Mouse (Mus musculus) lung, postnatal 4 days (tissue): ENCODE measurements around the gene Cidec.

Source experiments
- DNase-seq, 2 experiments: peaks; one replicate each; pipeline ENCODE4 v3.0.0; 2021

Cidec gene

DNA sequence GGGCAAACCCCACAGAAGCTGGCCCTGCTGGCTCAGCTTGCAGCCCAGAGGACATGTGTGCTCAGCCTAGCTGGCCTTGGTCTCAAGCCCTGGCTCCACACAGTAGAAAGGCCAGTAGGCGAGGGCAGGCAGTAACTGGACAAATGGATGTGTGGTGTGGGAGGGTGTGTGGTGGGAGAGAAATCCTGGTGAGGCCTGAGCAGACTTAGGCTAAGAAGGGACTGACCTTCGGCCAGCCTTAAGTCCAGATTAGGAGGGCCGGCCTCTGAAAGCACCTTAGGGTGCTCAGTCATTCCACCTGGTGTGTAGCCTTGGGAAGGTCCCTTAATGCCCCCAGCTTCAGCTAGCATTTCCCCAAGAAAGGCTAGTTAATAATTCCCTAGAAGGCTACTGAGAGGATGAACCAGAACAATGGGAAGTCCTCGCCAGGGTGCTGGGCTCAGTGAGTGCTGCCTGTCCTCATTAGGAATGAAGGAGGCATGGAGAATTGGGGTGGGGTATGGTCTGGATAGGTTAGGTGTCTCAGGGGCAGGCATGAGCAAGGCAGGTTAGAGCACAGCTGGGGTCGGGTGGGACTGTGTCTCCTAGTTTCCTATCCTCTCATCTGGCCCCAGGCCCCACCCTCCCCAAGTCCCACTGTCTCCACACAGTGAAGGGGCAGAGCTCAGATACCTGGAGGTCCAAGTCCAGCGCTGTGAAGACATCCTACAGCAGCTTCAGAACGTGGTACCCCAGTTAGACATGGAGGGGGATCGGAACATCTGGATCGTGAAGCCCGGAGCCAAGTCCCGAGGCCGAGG lies 30.7 kb downstream of the Cidec start:
- DNase-seq: no peak

DNA sequence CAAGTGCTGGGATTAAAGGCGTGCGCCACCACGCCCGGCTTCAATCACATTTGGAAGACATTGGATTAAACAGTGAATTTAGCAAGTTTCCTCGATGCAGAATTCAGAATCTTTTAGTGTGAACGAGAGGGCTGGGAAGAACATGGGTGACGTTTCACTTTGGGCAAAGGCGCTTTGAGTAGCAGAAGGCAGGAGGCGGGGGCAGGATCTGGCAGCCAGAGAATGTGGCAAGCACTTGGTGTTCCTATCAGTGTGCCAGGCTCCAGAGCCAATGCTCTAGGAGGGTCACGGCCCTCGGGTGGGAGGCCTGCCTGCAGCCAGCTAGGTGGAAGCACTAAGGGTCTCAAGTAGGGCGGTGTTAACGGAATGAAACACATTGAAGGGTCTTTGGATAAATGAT lies 33.5 kb downstream of the Cidec start:
- DNase-seq: no peak

DNA sequence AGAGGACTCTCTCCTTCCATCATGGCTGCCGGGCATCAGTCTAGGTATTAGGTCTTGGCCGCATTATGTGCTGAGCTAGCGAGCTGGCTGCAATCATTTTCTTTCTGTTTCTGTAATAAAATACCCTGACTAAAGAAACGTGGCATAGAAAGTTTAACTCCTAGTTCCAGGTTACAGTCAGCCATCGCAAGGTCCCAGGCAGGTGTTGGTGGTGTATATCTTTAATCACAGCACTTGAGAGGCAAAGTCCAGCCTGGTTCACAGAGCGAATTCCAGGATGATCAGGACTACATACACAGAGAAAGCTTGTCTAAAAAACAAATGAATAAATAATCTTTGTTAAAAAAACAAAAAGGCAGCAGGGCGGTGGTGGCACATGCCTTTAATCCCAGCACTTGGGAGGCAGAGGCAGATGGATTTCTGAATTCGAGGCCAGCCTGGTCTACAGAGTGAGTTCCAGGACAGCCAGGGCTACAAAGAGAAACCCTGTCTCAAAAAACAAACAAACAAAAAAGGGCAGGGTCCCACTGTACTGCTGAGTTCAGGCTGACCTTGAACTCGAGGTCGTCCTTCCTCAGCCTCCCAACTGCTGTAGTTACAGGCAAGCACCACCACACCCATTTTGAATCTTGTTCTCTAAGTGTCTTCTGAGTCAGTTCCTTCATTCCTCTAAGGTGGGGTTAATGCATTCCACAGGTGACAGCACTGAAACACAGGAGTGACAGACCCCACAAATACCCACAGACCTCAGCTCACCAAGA lies 39.1 kb downstream of the Cidec start:
- no peak for DNase-seq

DNA sequence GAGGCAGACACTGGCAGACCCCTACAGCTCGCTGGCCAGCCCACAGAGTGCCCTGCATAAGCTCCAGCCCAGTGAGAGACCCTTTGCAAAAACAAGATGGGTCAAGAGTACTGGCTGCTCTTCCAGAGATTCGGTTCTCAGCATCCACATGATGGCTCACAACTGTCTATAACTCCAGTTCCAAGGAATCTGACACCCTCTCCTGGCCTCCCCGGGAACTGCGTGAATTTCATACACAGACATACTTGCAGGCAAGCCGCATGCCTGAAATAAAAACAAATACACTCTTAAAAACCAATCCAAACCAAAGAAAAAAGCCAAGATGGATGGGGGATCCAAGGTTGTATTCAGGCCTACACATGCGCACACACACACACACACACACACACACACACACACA lies 40.1 kb downstream of the Cidec start:
- DNase-seq: no peak

GRCm38 (mm10) chr6:113394811-113395210 lies 40.7 kb downstream of the Cidec start:
- no peak for DNase-seq

DNA sequence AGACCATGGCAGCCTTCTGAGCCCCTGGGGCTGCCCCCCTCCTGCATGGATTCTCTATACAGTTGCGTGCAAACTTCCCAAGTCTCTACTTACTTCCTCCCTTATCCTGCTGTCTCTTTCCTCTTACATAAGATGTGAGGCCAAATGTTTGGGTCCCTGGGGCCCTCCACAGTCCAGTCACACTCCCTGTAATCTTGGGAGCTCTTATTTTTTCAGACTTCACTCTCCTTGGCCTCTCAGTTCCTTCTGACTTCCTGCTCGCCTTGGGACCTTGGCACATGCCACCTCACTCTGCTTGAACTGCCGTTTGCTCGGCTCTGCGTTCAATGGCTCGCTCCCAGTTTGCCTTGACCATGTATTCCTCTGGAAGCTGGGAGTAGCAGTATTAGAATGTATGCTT lies 41.6 kb downstream of the Cidec start:
- DNase-seq: no peak

- DNase-seq: peak; percentile 51 to 53
Observed at GRCm38 (mm10) chr6:113392387-113393071, 43.0 kb downstream of the Cidec start.

DNA sequence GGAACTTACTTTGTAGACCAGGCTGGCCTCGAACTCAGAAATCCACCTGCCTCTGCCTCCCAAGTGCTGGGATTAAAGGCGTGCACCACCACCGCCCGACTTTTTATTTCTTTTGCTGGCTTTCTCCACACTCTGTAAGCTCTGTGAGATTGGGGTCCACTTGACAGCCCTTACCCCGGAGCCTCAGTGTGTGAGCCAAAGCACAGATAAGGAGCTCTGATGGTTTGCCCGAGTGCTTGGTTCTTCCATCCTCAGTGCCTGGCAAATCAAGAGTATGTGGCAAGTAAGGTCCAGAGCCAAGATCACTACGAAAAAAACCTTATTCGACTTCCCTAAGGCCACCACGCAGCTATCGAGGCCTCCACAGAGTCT lies 43.6 kb downstream of the Cidec start:
- no peak for DNase-seq

GRCm38 (mm10) chr6:113390715-113391114 lies 44.8 kb downstream of the Cidec start:
- no peak for DNase-seq

- no peak for DNase-seq
Observed at GRCm38 (mm10) chr6:113388960-113389359, 46.6 kb downstream of the Cidec start, which contains the start of gene Ttll3. Gene Ttll3 (plus strand): TSS chr6:113389260.

DNA sequence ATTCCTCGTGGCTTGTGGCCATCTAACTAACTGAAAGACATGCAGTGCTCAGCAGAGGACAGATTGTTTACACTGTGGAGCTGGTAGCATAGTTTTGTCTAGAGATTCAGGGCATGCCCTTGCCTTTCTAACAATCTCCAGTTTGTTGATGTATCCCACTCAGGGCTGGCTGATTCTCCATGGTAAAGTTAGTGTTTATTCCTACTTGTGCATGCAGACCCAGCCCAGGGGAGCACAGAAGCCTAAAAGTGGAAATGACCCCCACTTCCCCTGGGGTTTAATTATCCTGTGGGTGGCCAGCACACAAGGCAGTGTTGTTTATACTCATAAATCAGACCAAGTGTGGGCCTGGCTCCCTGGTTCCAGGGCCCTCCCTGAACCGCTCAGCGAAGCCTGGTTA lies 49.5 kb downstream of the Cidec start:
- DNase-seq: no peak

GRCm38 (mm10) chr6:113385160-113385714 lies 50.3 kb downstream of the Cidec start:
- DNase-seq: no peak

GRCm38 (mm10) chr6:113384351-113384927 lies 51.1 kb downstream of the Cidec start:
- DNase-seq: no peak

GRCm38 (mm10) chr6:113380480-113380879 lies 55.1 kb downstream of the Cidec start:
- DNase-seq: no peak

DNA sequence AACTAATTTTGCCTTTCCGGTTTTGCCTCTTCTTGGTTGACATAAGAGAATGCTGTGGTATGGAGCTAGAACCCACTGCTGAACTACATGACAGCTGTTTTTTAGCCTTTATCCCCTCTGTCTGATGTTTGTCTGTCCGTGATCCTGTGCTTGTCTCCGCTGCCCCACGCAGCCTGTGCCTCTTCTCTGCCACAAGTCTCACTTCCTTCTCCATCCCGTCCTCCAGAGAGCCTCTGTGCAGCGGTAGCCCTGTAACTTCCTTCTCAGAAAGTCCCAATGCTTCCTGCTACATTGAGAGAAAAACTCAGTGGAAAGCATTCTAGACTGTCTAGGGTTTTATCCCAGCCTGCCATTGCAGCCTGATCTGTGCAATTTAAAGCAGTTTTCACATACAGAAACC lies 56.3 kb downstream of the Cidec start:
- DNase-seq: peak in 1 of 2 experiments; percentile 26

DNA sequence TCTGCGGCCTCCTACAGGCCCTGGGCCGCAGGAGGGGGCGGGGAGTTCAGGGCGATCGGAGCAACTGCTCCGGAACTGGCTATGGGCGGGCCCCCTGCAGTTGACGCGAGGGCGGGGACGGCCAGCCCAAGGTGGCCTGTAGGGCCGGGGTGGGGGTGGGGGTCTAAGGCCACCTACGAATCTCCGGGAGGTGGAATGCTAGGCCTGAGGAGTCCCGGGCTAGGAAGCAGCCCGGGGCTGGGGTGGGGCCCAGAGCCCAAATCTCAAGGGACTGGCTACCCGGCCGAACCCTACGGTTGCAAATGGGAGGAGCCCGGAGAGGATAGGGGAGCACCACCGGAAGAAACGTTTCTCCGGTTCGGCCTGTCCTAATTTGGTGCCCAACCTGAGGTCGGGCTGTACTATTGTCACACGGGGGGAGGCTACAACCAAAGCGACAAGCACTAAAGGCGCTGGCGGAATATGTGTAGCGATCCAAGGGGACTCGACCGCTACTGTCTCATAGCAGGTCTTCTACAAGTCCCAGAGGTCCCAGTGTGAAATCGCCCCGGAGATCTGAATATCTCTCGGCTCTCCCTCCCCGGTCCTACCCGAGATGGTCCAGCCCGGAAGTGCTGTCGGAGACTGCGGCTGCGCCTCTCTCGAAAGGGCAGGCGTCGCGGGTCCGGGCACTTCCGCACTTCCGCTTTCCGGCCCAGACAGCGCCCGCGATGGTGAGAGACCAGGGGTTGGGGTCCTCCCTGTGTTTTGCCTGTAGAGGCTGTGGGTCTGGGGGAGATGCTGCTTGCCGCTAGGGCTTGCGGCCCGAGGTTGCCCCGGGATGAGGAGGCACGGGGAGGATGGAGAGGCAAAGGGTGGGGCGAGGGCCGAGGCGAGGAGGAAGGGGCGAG lies 57.8 kb downstream of the Cidec start, which contains the start of the genes Tada3 and Arpc4:
Gene Tada3 (minus strand): TSS at position 388 of the 890 bp plus-strand sequence.
Gene Arpc4 (plus strand): TSS at position 620 of the 890 bp plus-strand sequence.
- DNase-seq: peak; percentile 93 to 95

DNA sequence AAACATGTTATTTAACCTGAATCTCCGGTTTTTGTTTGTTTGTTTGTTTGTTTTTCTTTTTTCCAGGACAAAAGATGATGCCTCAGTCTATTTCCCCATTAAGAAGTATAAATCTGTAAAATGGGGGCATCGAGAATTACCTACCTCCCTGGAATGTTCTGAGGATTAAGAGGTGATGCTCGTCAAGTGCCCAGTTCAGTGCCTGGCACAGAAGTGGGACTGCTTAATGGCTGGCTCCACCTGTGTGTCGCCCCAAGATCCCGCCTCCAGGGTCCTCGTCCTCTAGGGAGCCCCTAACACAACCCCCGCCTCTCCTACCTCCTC lies 58.4 kb downstream of the Cidec start:
- no peak for DNase-seq
